Comparison of ENCODE assay signal across 23 mouse cellular contexts in genomic region chr1:191339876-191340275, GRCm38 (mm10).
"Had no signal": no experiment of that assay in that cellular context is flagged by ENCODE, and none has a peak within 500 bp of the region (broad histone marks: within the 10 kb centered on the region; RNA-seq: fewer than 3 reads in every experiment).

No protein-coding gene starts in this region.

- H3K4me1 ChIP-seq: heart, embryonic 13.5 days; hindbrain, embryonic 10.5 days; hindbrain, embryonic 12.5 days; hindbrain, embryonic 13.5 days; hindbrain, embryonic 15.5 days; intestine, embryonic 15.5 days; kidney, embryonic 15.5 days had no signal

- DNase-seq: heart, postnatal 10 days; heart, postnatal 14 days; heart, postnatal 36 days; heart, postnatal 4 days; kidney, postnatal 14 days; kidney, postnatal 4 days; layer of hippocampus, adult 9-11 months; layer of hippocampus, postnatal 36 days had no signal

- H3K4me3 ChIP-seq: heart, embryonic 10.5 days; heart, embryonic 12.5 days; heart, embryonic 13.5 days; heart, embryonic 15.5 days; hindbrain, embryonic 10.5 days; hindbrain, embryonic 12.5 days; hindbrain, embryonic 13.5 days; hindbrain, embryonic 15.5 days; intestine, embryonic 15.5 days; kidney, embryonic 15.5 days; layer of hippocampus, adult 2 months; left cerebral cortex, adult 2 months had no signal

- H3K27me3 ChIP-seq: heart, embryonic 12.5 days; heart, embryonic 13.5 days; heart, embryonic 15.5 days; hindbrain, embryonic 12.5 days; hindbrain, embryonic 13.5 days; hindbrain, embryonic 15.5 days; intestine, embryonic 15.5 days; kidney, embryonic 15.5 days had no signal

- H3K27ac ChIP-seq: heart, embryonic 10.5 days; heart, embryonic 13.5 days; heart, embryonic 15.5 days; hindbrain, embryonic 10.5 days; hindbrain, embryonic 12.5 days; hindbrain, embryonic 13.5 days; hindbrain, embryonic 14.5 days; hindbrain, embryonic 15.5 days; hindbrain, postnatal 0 days; intestine, embryonic 15.5 days; kidney, embryonic 15.5 days; kidney, postnatal 0 days; layer of hippocampus, adult 2 months; left cerebral cortex, adult 2 months had no signal
